Mouse (Mus musculus): ENCODE data around the gene Ccdc51. TPM values are rescaled to one million over a fixed set of nuclear protein-coding genes. Genes with fewer than 3 reads are reported as not detected.

Gene Ccdc51
- polyA plus RNA-seq, 1 experiment from 2014 or later: 13.4 TPM

GRCm38 (mm10) chr9:109049316-109049715, 33.0 kb upstream of the Ccdc51 start:
- Histone ChIP-seq H3K27ac (ENCODE audit: low read depth, low read length) (no peak overlapping the region), H3K36me3 (ENCODE audit: control insufficient read depth, insufficient read depth, low read length) (no peaks in the 10 kb centered on the region), H3K4me1 (ENCODE audit: control insufficient read depth, insufficient read depth, low read length) (no peaks in the 10 kb centered on the region; the same call in 1 of the 2 replicates), H3K4me3 (ENCODE audit: low read depth, low read length) (no peak overlapping the region), H3K4me2 (ENCODE audit: low read depth) (no peak overlapping the region), H3K9me3 (ENCODE audit: control insufficient read depth, low read length) (no peaks in the 10 kb centered on the region), H3K27me3 (ENCODE audit: control insufficient read depth, insufficient read depth, low read length) (no peaks in the 10 kb centered on the region), H3K9ac (ENCODE audit: low read length) (no peak overlapping the region)
- DNase-seq (ENCODE audit: low spot score): no peak
- 85% methylated on average over 7 of the region's 7 CpGs for WGBS
- ATAC-seq (ENCODE audit: insufficient read depth, low FRiP score, low TSS enrichment): no peak

GRCm38 (mm10) chr9:109049996-109050673, 32.2 kb upstream of the Ccdc51 start:
- Histone ChIP-seq H3K36me3 (ENCODE audit: control insufficient read depth, insufficient read depth, low read length) (no peaks in the 10 kb centered on the region), H3K9ac (ENCODE audit: low read length) (no peak overlapping the region), H3K9me3 (ENCODE audit: control insufficient read depth, low read length) (no peaks in the 10 kb centered on the region), H3K4me3 (ENCODE audit: low read depth, low read length) (no peak overlapping the region), H3K27me3 (ENCODE audit: control insufficient read depth, insufficient read depth, low read length) (no peaks in the 10 kb centered on the region), H3K4me2 (ENCODE audit: low read depth) (no peak overlapping the region), H3K4me1 (ENCODE audit: control insufficient read depth, insufficient read depth, low read length) (peaks cover 3% of the 10 kb centered on the region; the same call in 1 of the 2 replicates), H3K27ac (ENCODE audit: low read depth, low read length) (no peak overlapping the region)
- DNase-seq (ENCODE audit: low spot score): no peak
- WGBS: 80% methylated on average over 9 of the region's 9 CpGs
- ATAC-seq (ENCODE audit: insufficient read depth, low FRiP score, low TSS enrichment): no peak

- Histone ChIP-seq H3K9ac (ENCODE audit: low read length) (no peak overlapping the region), H3K4me2 (ENCODE audit: low read depth) (no peak overlapping the region), H3K4me1 (ENCODE audit: control insufficient read depth, insufficient read depth, low read length) (peaks cover 3% of the 10 kb centered on the region; the same call in 1 of the 2 replicates), H3K4me3 (ENCODE audit: low read depth, low read length) (no peak overlapping the region), H3K9me3 (ENCODE audit: control insufficient read depth, low read length) (no peaks in the 10 kb centered on the region), H3K36me3 (ENCODE audit: control insufficient read depth, insufficient read depth, low read length) (no peaks in the 10 kb centered on the region), H3K27ac (ENCODE audit: low read depth, low read length) (no peak overlapping the region), H3K27me3 (ENCODE audit: control insufficient read depth, insufficient read depth, low read length) (no peaks in the 10 kb centered on the region)
- 79% methylated on average over 3 of the region's 3 CpGs for WGBS
- DNase-seq (ENCODE audit: low spot score) (no peak), ATAC-seq (ENCODE audit: insufficient read depth, low FRiP score, low TSS enrichment) (no peak)
These were observed 31.7 kb upstream of the Ccdc51 start for GRCm38 (mm10) chr9:109050674-109050997.

- WGBS: 89% methylated on average over 13 of the region's 13 CpGs
- no peak for DNase-seq (ENCODE audit: low spot score)
- ATAC-seq (ENCODE audit: insufficient read depth, low FRiP score, low TSS enrichment): no peak
- H3K4me2 ChIP-seq (ENCODE audit: low read depth): no peak overlapping the region
- H3K27ac ChIP-seq (ENCODE audit: low read depth, low read length): no peak overlapping the region
- no peak overlapping the region for H3K9ac ChIP-seq (ENCODE audit: low read length)
- H3K27me3 ChIP-seq (ENCODE audit: control insufficient read depth, insufficient read depth, low read length): no peaks in the 10 kb centered on the region
- H3K4me1 ChIP-seq (ENCODE audit: control insufficient read depth, insufficient read depth, low read length): peaks cover 3% of the 10 kb centered on the region; the same call in 1 of the 2 replicates
- H3K36me3 ChIP-seq (ENCODE audit: control insufficient read depth, insufficient read depth, low read length): no peaks in the 10 kb centered on the region
- H3K9me3 ChIP-seq (ENCODE audit: control insufficient read depth, low read length): no peaks in the 10 kb centered on the region
- H3K4me3 ChIP-seq (ENCODE audit: low read depth, low read length): no peak overlapping the region
These were observed 31.2 kb upstream of the Ccdc51 start for GRCm38 (mm10) chr9:109051011-109051501.

- H3K27ac ChIP-seq (ENCODE audit: low read depth, low read length): no peak overlapping the region
- no peaks in the 10 kb centered on the region for H3K9me3 ChIP-seq (ENCODE audit: control insufficient read depth, low read length)
- WGBS: 92% methylated on average over 10 of the region's 10 CpGs
- no peak for ATAC-seq (ENCODE audit: insufficient read depth, low FRiP score, low TSS enrichment)
- DNase-seq (ENCODE audit: low spot score): no peak
- H3K27me3 ChIP-seq (ENCODE audit: control insufficient read depth, insufficient read depth, low read length): no peaks in the 10 kb centered on the region
- no peak overlapping the region for H3K9ac ChIP-seq (ENCODE audit: low read length)
- peaks cover 3% of the 10 kb centered on the region; the same call in 1 of the 2 replicates for H3K4me1 ChIP-seq (ENCODE audit: control insufficient read depth, insufficient read depth, low read length)
- H3K4me2 ChIP-seq (ENCODE audit: low read depth): no peak overlapping the region
- no peaks in the 10 kb centered on the region; the same call in 1 of the 2 replicates for H3K36me3 ChIP-seq (ENCODE audit: control insufficient read depth, insufficient read depth, low read length)
- no peak overlapping the region for H3K4me3 ChIP-seq (ENCODE audit: low read depth, low read length)
These were observed 30.4 kb upstream of the Ccdc51 start for GRCm38 (mm10) chr9:109051651-109052489.

- Histone ChIP-seq H3K4me2 (ENCODE audit: low read depth) (no peak overlapping the region), H3K9ac (ENCODE audit: low read length) (no peak overlapping the region), H3K9me3 (ENCODE audit: control insufficient read depth, low read length) (no peaks in the 10 kb centered on the region), H3K27ac (ENCODE audit: low read depth, low read length) (no peak overlapping the region), H3K27me3 (ENCODE audit: control insufficient read depth, insufficient read depth, low read length) (no peaks in the 10 kb centered on the region), H3K4me3 (ENCODE audit: low read depth, low read length) (no peak overlapping the region), H3K4me1 (ENCODE audit: control insufficient read depth, insufficient read depth, low read length) (peaks cover 3% of the 10 kb centered on the region; the same call in 1 of the 2 replicates), H3K36me3 (ENCODE audit: control insufficient read depth, insufficient read depth, low read length) (peaks cover 3% of the 10 kb centered on the region)
- WGBS: 92% methylated on average over 9 of the region's 9 CpGs
- ATAC-seq (ENCODE audit: insufficient read depth, low FRiP score, low TSS enrichment): no peak
- DNase-seq (ENCODE audit: low spot score): no peak
These were observed 29.6 kb upstream of the Ccdc51 start for GRCm38 (mm10) chr9:109052490-109053260.

- Histone ChIP-seq H3K4me2 (ENCODE audit: low read depth) (no peak overlapping the region), H3K4me1 (ENCODE audit: control insufficient read depth, insufficient read depth, low read length) (peaks cover 3% of the 10 kb centered on the region; the same call in 1 of the 2 replicates), H3K27ac (ENCODE audit: low read depth, low read length) (no peak overlapping the region), H3K4me3 (ENCODE audit: low read depth, low read length) (no peak overlapping the region), H3K27me3 (ENCODE audit: control insufficient read depth, insufficient read depth, low read length) (no peaks in the 10 kb centered on the region), H3K9me3 (ENCODE audit: control insufficient read depth, low read length) (no peaks in the 10 kb centered on the region), H3K36me3 (ENCODE audit: control insufficient read depth, insufficient read depth, low read length) (peaks cover 10% of the 10 kb centered on the region), H3K9ac (ENCODE audit: low read length) (no peak overlapping the region)
- no peak for DNase-seq (ENCODE audit: low spot score)
- 87% methylated on average over 3 of the region's 3 CpGs for WGBS
- no peak for ATAC-seq (ENCODE audit: insufficient read depth, low FRiP score, low TSS enrichment)
These were observed 28.9 kb upstream of the Ccdc51 start for GRCm38 (mm10) chr9:109053366-109053765.

GRCm38 (mm10) chr9:109053851-109054250, 28.4 kb upstream of the Ccdc51 start:
- Histone ChIP-seq H3K27me3 (ENCODE audit: control insufficient read depth, insufficient read depth, low read length) (no peaks in the 10 kb centered on the region), H3K4me3 (ENCODE audit: low read depth, low read length) (no peak overlapping the region), H3K36me3 (ENCODE audit: control insufficient read depth, insufficient read depth, low read length) (peaks cover 12% of the 10 kb centered on the region), H3K27ac (ENCODE audit: low read depth, low read length) (no peak overlapping the region), H3K4me1 (ENCODE audit: control insufficient read depth, insufficient read depth, low read length) (peaks cover 3% of the 10 kb centered on the region; the same call in 1 of the 2 replicates), H3K9ac (ENCODE audit: low read length) (no peak overlapping the region), H3K4me2 (ENCODE audit: low read depth) (no peak overlapping the region), H3K9me3 (ENCODE audit: control insufficient read depth, low read length) (no peaks in the 10 kb centered on the region)
- ATAC-seq (ENCODE audit: insufficient read depth, low FRiP score, low TSS enrichment): no peak
- no peak for DNase-seq (ENCODE audit: low spot score)
- 82% methylated on average over 6 of the region's 6 CpGs for WGBS

Data from neural tube, embryonic 11.5 days (tissue).